Mouse (Mus musculus) stomach, embryonic 14.5 days (tissue): ENCODE results near the gene Col15a1. TPM values are rescaled to one million over a fixed set of nuclear protein-coding genes. Genes with fewer than 3 reads are reported as not detected.
A peak's percentile ranks its signal among the peaks of the same experiment; 100 is the strongest.

Experiments
- ATAC-seq: fragments of 200-750 bp; cut with Nextera tagmentation; 2 replicates; pipeline ENCODE4 v1.8.0; 2017; ENCODE audit warnings: low read depth, moderate TSS enrichment; ENCODE audit not compliant: insufficient number of reproducible peaks, insufficient read depth, low FRiP score
- H3K27ac ChIP-seq: fragments of 300-500 bp; sonication (generic); 2 replicates; pipeline ENCODE4 v1.5.1; 2014; ENCODE audit warnings: mild to moderate bottlenecking, low read length, moderate library complexity, mixed read lengths
- H3K27me3 ChIP-seq: fragments of 300-500 bp; sonication (generic); 2 replicates; pipeline ENCODE4 v1.6.1; 2014; ENCODE audit warnings: low read length, control low read depth, mixed read lengths; ENCODE audit not compliant: control insufficient read depth, insufficient read depth
- H3K36me3 ChIP-seq: fragments of 300-500 bp; sonication (generic); 2 replicates; pipeline ENCODE4 v1.6.1; 2014; ENCODE audit warnings: mild to moderate bottlenecking, control low read depth, low read length, moderate library complexity, mixed read lengths; ENCODE audit not compliant: control insufficient read depth, insufficient read depth
- H3K4me1 ChIP-seq: fragments of 300-500 bp; sonication (generic); 2 replicates; pipeline ENCODE4 v1.6.1; 2014; ENCODE audit warnings: low read length, control low read depth, mixed read lengths; ENCODE audit not compliant: control insufficient read depth, insufficient read depth
- H3K4me2 ChIP-seq: fragments of 300-500 bp; sonication (generic); replicated peaks from 2 replicates; pipeline ENCODE4 v1.6.1; 2014; ENCODE audit warnings: low read depth, low read length, control low read depth
- H3K4me3 ChIP-seq: fragments of 300-500 bp; sonication (generic); 2 replicates; pipeline ENCODE4 v1.5.1; 2014; ENCODE audit warnings: low read depth, low read length, control low read depth
- H3K9ac ChIP-seq: fragments of 300-500 bp; sonication (generic); replicated peaks from 2 replicates; pipeline ENCODE4 v1.6.1; 2014; ENCODE audit warnings: low read depth, mild to moderate bottlenecking, control low read depth, low read length, moderate library complexity, mixed read lengths
- H3K9me3 ChIP-seq: fragments of 300-500 bp; sonication (generic); 2 replicates; pipeline ENCODE4 v1.6.1; 2016; ENCODE audit warnings: low read depth, low read length, control low read depth; ENCODE audit not compliant: control insufficient read depth
- WGBS: fragments of 180-500 bp; shearing (Covaris S2); extraction: QIAGEN DNeasy Blood & Tissue Kit; methylation state at CpG from one replicate; pipeline ENCODE4 v1.1.7; 2014; 5-methylcytosine and 5-hydroxymethylcytosine counted together
- polyA plus RNA-seq: library from polyadenylated mRNA; unstranded; fragments of >200 nt; fragmentation: Nextera tagmentation; extraction: Ambion mirVana; gene quantifications from 2 replicates; pipeline ENCODE4 v1.2.1, GENCODE M21; 2014

Col15a1 gene
- polyA plus RNA-seq, 1 experiment from 2014 or later = 23.8 TPM

GRCm38 (mm10) chr4:47184058-47184661 lies 23.8 kb upstream of the Col15a1 start:
- H3K36me3 ChIP-seq = no peaks in the 10 kb centered on the region
- H3K4me1 ChIP-seq = no peaks in the 10 kb centered on the region
- no peaks in the 10 kb centered on the region for H3K9me3 ChIP-seq
- H3K9ac ChIP-seq = no peak overlapping the region
- H3K4me3 ChIP-seq = no peak overlapping the region
- WGBS = 37% methylated on average over 6 of the region's 6 CpGs
- H3K27ac ChIP-seq = no peak overlapping the region
- H3K27me3 ChIP-seq = no peaks in the 10 kb centered on the region
- H3K4me2 ChIP-seq = no peak overlapping the region
- no peak for ATAC-seq

- WGBS = 67% methylated on average over 6 of the region's 6 CpGs
- H3K27me3 ChIP-seq = no peaks in the 10 kb centered on the region
- no peaks in the 10 kb centered on the region for H3K9me3 ChIP-seq
- no peak for ATAC-seq
- H3K4me1 ChIP-seq = no peaks in the 10 kb centered on the region
- H3K9ac ChIP-seq = no peak overlapping the region
- H3K27ac ChIP-seq = no peak overlapping the region
- no peak overlapping the region for H3K4me2 ChIP-seq
- no peak overlapping the region for H3K4me3 ChIP-seq
- no peaks in the 10 kb centered on the region for H3K36me3 ChIP-seq
Measured at GRCm38 (mm10) chr4:47186514-47186913, 21.4 kb upstream of the Col15a1 start.

GRCm38 (mm10) chr4:47196173-47196572 lies 11.8 kb upstream of the Col15a1 start:
- ATAC-seq = no peak

GRCm38 (mm10) chr4:47203643-47204042 lies 4.3 kb upstream of the Col15a1 start:
- 55% methylated on average over 5 of the region's 5 CpGs for WGBS

More at GRCm38 (mm10) chr4:47196173-47196572, 11.8 kb upstream of the Col15a1 start:
- Histone ChIP-seq H3K27ac (no peak overlapping the region), H3K4me2 (no peak overlapping the region), H3K4me3 (no peak overlapping the region), H3K9ac (no peak overlapping the region), H3K36me3 (no peaks in the 10 kb centered on the region), H3K27me3 (no peaks in the 10 kb centered on the region), H3K4me1 (no peaks in the 10 kb centered on the region), H3K9me3 (no peaks in the 10 kb centered on the region)
- 71% methylated on average over 3 of the region's 3 CpGs for WGBS

GRCm38 (mm10) chr4:47205846-47206245 lies 2.1 kb upstream of the Col15a1 start:
- H3K4me3 ChIP-seq = no peak overlapping the region
- no peak overlapping the region for H3K9ac ChIP-seq
- H3K4me2 ChIP-seq = no peak overlapping the region
- WGBS = 40% methylated on average over 6 of the region's 6 CpGs
- no peaks in the 10 kb centered on the region for H3K9me3 ChIP-seq
- H3K36me3 ChIP-seq = no peaks in the 10 kb centered on the region
- peaks cover 10% of the 10 kb centered on the region; the same call in 1 of the 2 replicates for H3K4me1 ChIP-seq
- H3K27me3 ChIP-seq = peaks cover 31% of the 10 kb centered on the region
- no peak for ATAC-seq
- no peak overlapping the region; the same call in 1 of the 2 replicates for H3K27ac ChIP-seq

More at GRCm38 (mm10) chr4:47203643-47204042, 4.3 kb upstream of the Col15a1 start:
- H3K9ac ChIP-seq = no peak overlapping the region
- H3K27me3 ChIP-seq = peaks cover 17% of the 10 kb centered on the region
- no peaks in the 10 kb centered on the region for H3K9me3 ChIP-seq
- H3K4me3 ChIP-seq = no peak overlapping the region
- no peak overlapping the region for H3K4me2 ChIP-seq
- H3K4me1 ChIP-seq = peaks cover 10% of the 10 kb centered on the region; the same call in 1 of the 2 replicates
- H3K36me3 ChIP-seq = no peaks in the 10 kb centered on the region
- no peak overlapping the region for H3K27ac ChIP-seq
- no peak for ATAC-seq

- Histone ChIP-seq H3K9ac (peak overlapping the region; percentile 33), H3K4me1 (peaks cover 10% of the 10 kb centered on the region; the same call in 1 of the 2 replicates), H3K9me3 (no peaks in the 10 kb centered on the region), H3K27me3 (peaks cover 31% of the 10 kb centered on the region), H3K4me3 (peak overlapping the region; percentile 47), H3K36me3 (no peaks in the 10 kb centered on the region), H3K27ac (no peak overlapping the region; the same call in 1 of the 2 replicates), H3K4me2 (peak overlapping the region; percentile 86)
- no peak; the same call in 1 of the 2 replicates for ATAC-seq
- 2% methylated on average over 39 of the region's 40 CpGs for WGBS
Measured at GRCm38 (mm10) chr4:47208421-47208991, 545 bp downstream of the Col15a1 start.

- no peak overlapping the region for H3K4me2 ChIP-seq
- no peaks in the 10 kb centered on the region for H3K36me3 ChIP-seq
- no peak overlapping the region for H3K9ac ChIP-seq
- H3K27ac ChIP-seq = no peak overlapping the region
- 74% methylated on average over 7 of the region's 7 CpGs for WGBS
- H3K4me1 ChIP-seq = 0 out of 2 replicates have a peak, but pooled peaks cover 6% of the 10 kb centered on the region
- H3K9me3 ChIP-seq = no peaks in the 10 kb centered on the region
- no peak for ATAC-seq
- no peak overlapping the region; the same call in 1 of the 2 replicates for H3K4me3 ChIP-seq
- peaks cover 31% of the 10 kb centered on the region for H3K27me3 ChIP-seq
Measured at GRCm38 (mm10) chr4:47209466-47209865, 1.5 kb downstream of the Col15a1 start.

GRCm38 (mm10) chr4:47218828-47219227 lies 10.9 kb downstream of the Col15a1 start:
- Histone ChIP-seq H3K36me3 (no peaks in the 10 kb centered on the region), H3K4me1 (no peaks in the 10 kb centered on the region), H3K4me3 (no peak overlapping the region), H3K27me3 (no peaks in the 10 kb centered on the region), H3K9ac (no peak overlapping the region), H3K4me2 (no peak overlapping the region), H3K9me3 (no peaks in the 10 kb centered on the region), H3K27ac (no peak overlapping the region)
- no peak for ATAC-seq
- WGBS = 86% methylated on average over 1 of the region's 1 CpGs
